Mouse (Mus musculus): ENCODE measurements around the gene Fmnl2.

- TF ChIP-seq CTCF (IDR thresholded peaks at IDR 0.05; ENCODE audit: low read depth, low read length) = no peak
- TF ChIP-seq POLR2A (IDR thresholded peaks at IDR 0.05; ENCODE audit: extremely low read depth, insufficient read depth, low read length) = no peak
Observed at GRCm38 (mm10) chr2:52822214-52822613, 35.4 kb upstream of the Fmnl2 start.

Data from liver, adult 2 months (tissue).